Mouse (Mus musculus) limb, embryonic 14.5 days (tissue): ENCODE data around the gene 4931414P19Rik. TPM values are rescaled to one million over a fixed set of nuclear protein-coding genes. Genes with fewer than 3 reads are reported as not detected.

Experiments
- ATAC-seq: fragments of 200-750 bp; cut with Nextera tagmentation; 2 replicates; pipeline ENCODE4 v1.8.0; 2017; ENCODE audit warnings: low read depth, moderate number of reproducible peaks, moderate TSS enrichment; ENCODE audit not compliant: low FRiP score
- DNase-seq: peaks from one replicate; pipeline ENCODE4 v3.0.0-alpha.2; 2015; ENCODE audit warnings: low spot score
- H3K27ac ChIP-seq: fragments of 300-500 bp; sonication (generic); replicated peaks from 2 replicates; pipeline ENCODE4 v1.5.1; 2014; ENCODE audit warnings: low read depth, mild to moderate bottlenecking, low read length, moderate library complexity, mixed read lengths
- H3K27me3 ChIP-seq: fragments of 300-500 bp; sonication (generic); 2 replicates; pipeline ENCODE4 v1.6.1; 2014; ENCODE audit warnings: low read length, mixed read lengths; ENCODE audit not compliant: control insufficient read depth, insufficient read depth
- H3K36me3 ChIP-seq: fragments of 300-500 bp; sonication (generic); 2 replicates; pipeline ENCODE4 v1.6.1; 2014; ENCODE audit warnings: mild to moderate bottlenecking, low read length, moderate library complexity, mixed read lengths; ENCODE audit not compliant: control insufficient read depth, insufficient read depth
- H3K4me1 ChIP-seq: fragments of 300-500 bp; sonication (generic); 2 replicates; pipeline ENCODE4 v1.6.1; 2014; ENCODE audit warnings: antibody characterized with exemption, low read length, mixed read lengths; ENCODE audit not compliant: control insufficient read depth, insufficient read depth
- H3K4me2 ChIP-seq: fragments of 300-500 bp; sonication (generic); replicated peaks from 2 replicates; pipeline ENCODE4 v1.6.1; 2014; ENCODE audit warnings: low read depth, mild to moderate bottlenecking, low read length, moderate library complexity; ENCODE audit not compliant: severe bottlenecking
- H3K4me3 ChIP-seq: fragments of 300-500 bp; sonication (generic); replicated peaks from 2 replicates; pipeline ENCODE4 v1.5.1; 2014; ENCODE audit warnings: low read length
- H3K9ac ChIP-seq: fragments of 300-500 bp; sonication (generic); 2 replicates; pipeline ENCODE4 v1.6.1; 2014; ENCODE audit warnings: mild to moderate bottlenecking, low read depth, low read length, moderate library complexity; ENCODE audit not compliant: severe bottlenecking
- H3K9me3 ChIP-seq: fragments of 300-500 bp; sonication (generic); 2 replicates; pipeline ENCODE4 v1.6.1; 2016; ENCODE audit warnings: low read length; ENCODE audit not compliant: control insufficient read depth
- POLR2A ChIP-seq: fragments of 200-500 bp; IDR thresholded peaks from 2 replicates; pipeline ENCODE4 v1.8.0; 2012; ENCODE audit warnings: inconsistent platforms, mild to moderate bottlenecking, moderate library complexity, borderline replicate concordance; ENCODE audit not compliant: insufficient read depth, insufficient read length; ENCODE audit errors: extremely low read depth
- WGBS: fragments of 180-500 bp; shearing (Covaris S2); extraction: QIAGEN DNeasy Blood & Tissue Kit; methylation state at CpG from one replicate; pipeline ENCODE4 v1.1.7; 2014; 5-methylcytosine and 5-hydroxymethylcytosine counted together
- polyA plus RNA-seq, 2 experiments: library from polyadenylated mRNA; depleted of rRNA in 1 of 2; stranded (reverse) in 1 of 2; unstranded in 1 of 2; fragments of >200 nt; fragmentation: Nextera tagmentation in 1 of 2; extraction: Ambion mirVana in 1 of 2; gene quantifications; 2 replicates each; pipeline versions ENCODE4 v1.2.1 to v1.2.3; 2012 to 2014

The 4931414P19Rik gene
- polyA plus RNA-seq, 2 experiments = 4.4 to 14.0 TPM

GRCm38 (mm10) chr14:54629797-54630196 is 24.0 kb upstream of the 4931414P19Rik start:
- H3K36me3 ChIP-seq = peaks cover 42% of the 10 kb centered on the region
- no peak for TF ChIP-seq POLR2A
- no peaks in the 10 kb centered on the region for H3K9me3 ChIP-seq
- no peaks in the 10 kb centered on the region for H3K27me3 ChIP-seq
- H3K27ac ChIP-seq = no peak overlapping the region
- H3K4me3 ChIP-seq = no peak overlapping the region
- 86% methylated on average over 2 of the region's 2 CpGs for WGBS
- no peak overlapping the region for H3K9ac ChIP-seq
- DNase-seq (no peak), ATAC-seq (no peak)
- H3K4me1 ChIP-seq = no peaks in the 10 kb centered on the region
- H3K4me2 ChIP-seq = no peak overlapping the region

GRCm38 (mm10) chr14:54628103-54628502 is 22.3 kb upstream of the 4931414P19Rik start:
- Histone ChIP-seq H3K27me3 (no peaks in the 10 kb centered on the region), H3K9ac (no peak overlapping the region), H3K9me3 (no peaks in the 10 kb centered on the region), H3K4me1 (no peaks in the 10 kb centered on the region), H3K4me2 (no peak overlapping the region), H3K4me3 (no peak overlapping the region), H3K27ac (no peak overlapping the region), H3K36me3 (peaks cover 26% of the 10 kb centered on the region)
- TF ChIP-seq POLR2A = no peak
- WGBS = 85% methylated on average over 5 of the region's 5 CpGs
- no peak for DNase-seq
- ATAC-seq = no peak

- TF ChIP-seq POLR2A = no peak
- ATAC-seq (no peak), DNase-seq (no peak)
- Histone ChIP-seq H3K4me3 (no peak overlapping the region), H3K27me3 (no peaks in the 10 kb centered on the region), H3K4me2 (no peak overlapping the region), H3K9me3 (no peaks in the 10 kb centered on the region), H3K36me3 (no peaks in the 10 kb centered on the region), H3K9ac (no peak overlapping the region), H3K4me1 (no peaks in the 10 kb centered on the region), H3K27ac (no peak overlapping the region)
- 77% methylated on average over 10 of the region's 10 CpGs for WGBS
Measured at GRCm38 (mm10) chr14:54624976-54625375, 19.2 kb upstream of the 4931414P19Rik start.

GRCm38 (mm10) chr14:54623334-54623733 is 17.5 kb upstream of the 4931414P19Rik start:
- 84% methylated on average over 6 of the region's 6 CpGs for WGBS
- no peaks in the 10 kb centered on the region for H3K27me3 ChIP-seq
- no peaks in the 10 kb centered on the region for H3K9me3 ChIP-seq
- no peak overlapping the region for H3K4me2 ChIP-seq
- H3K27ac ChIP-seq = no peak overlapping the region
- H3K4me1 ChIP-seq = no peaks in the 10 kb centered on the region
- H3K4me3 ChIP-seq = no peak overlapping the region
- no peaks in the 10 kb centered on the region for H3K36me3 ChIP-seq
- no peak for TF ChIP-seq POLR2A
- DNase-seq (no peak), ATAC-seq (no peak)
- no peak overlapping the region for H3K9ac ChIP-seq

GRCm38 (mm10) chr14:54621133-54621532 is 15.3 kb upstream of the 4931414P19Rik start, which contains the start of gene Psmb11:
Psmb11 (plus strand) TSS chr14:54621433.
- Histone ChIP-seq H3K36me3 (peaks cover 4% of the 10 kb centered on the region; the same call in 1 of the 2 replicates), H3K4me1 (peaks cover 4% of the 10 kb centered on the region), H3K9me3 (no peaks in the 10 kb centered on the region), H3K9ac (no peak within 1 kb of the TSS), H3K4me3 (no peak within 1 kb of the TSS), H3K27ac (no peak within 1 kb of the TSS), H3K4me2 (no peak within 1 kb of the TSS), H3K27me3 (no peaks in the 10 kb centered on the region)
- ATAC-seq (no peak), DNase-seq (no peak)
- 93% methylated on average over 1 of the region's 1 CpGs for WGBS
- TF ChIP-seq POLR2A = no peak
